Mouse (Mus musculus) brown adipose tissue, adult 24 weeks (tissue): ENCODE measurements around the gene Tmem51. TPM values are rescaled to one million over a fixed set of nuclear protein-coding genes. Genes with fewer than 3 reads are reported as not detected.

Experiments used
- H3K27ac ChIP-seq: fragments of 200-500 bp; replicated peaks from 2 replicates; pipeline ENCODE4 v1.5.1; 2012; ENCODE audit warnings: low read depth, mild to moderate bottlenecking, low read length
- H3K4me1 ChIP-seq: fragments of 200-500 bp; 2 replicates; pipeline ENCODE4 v1.6.1; 2012; ENCODE audit warnings: low read length, mixed read lengths; ENCODE audit not compliant: control insufficient read depth, insufficient read depth, insufficient read length
- H3K4me3 ChIP-seq: fragments of 200-500 bp; 2 replicates; pipeline ENCODE4 v1.5.1; 2012; ENCODE audit warnings: low read depth, mild to moderate bottlenecking, low read length, moderate library complexity; ENCODE audit not compliant: insufficient read depth
- polyA plus RNA-seq: library from polyadenylated mRNA; stranded (reverse); fragments of >200 nt; gene quantifications from 2 replicates; pipeline ENCODE4 v1.2.4, GENCODE M21; 2012; ENCODE audit not compliant: missing spikeins, insufficient read depth, insufficient read length

The Tmem51 gene
- polyA plus RNA-seq, 1 experiment: 0.91 TPM

GRCm38 (mm10) chr4:142074060-142074732 is 9.9 kb downstream of the Tmem51 start:
- peak overlapping the region; percentile 32; the same call in 1 of the 2 replicates for H3K27ac ChIP-seq
- peaks cover 16% of the 10 kb centered on the region; the same call in 1 of the 2 replicates for H3K4me1 ChIP-seq
- H3K4me3 ChIP-seq: no peak overlapping the region

GRCm38 (mm10) chr4:142071243-142071991 is 12.7 kb downstream of the Tmem51 start:
- no peak overlapping the region for H3K4me3 ChIP-seq
- H3K4me1 ChIP-seq: peaks cover 11% of the 10 kb centered on the region; the same call in 1 of the 2 replicates
- peak overlapping the region; percentile 6; the same call in 1 of the 2 replicates for H3K27ac ChIP-seq

- Histone ChIP-seq H3K4me1 (peaks cover 15% of the 10 kb centered on the region), H3K27ac (peak overlapping the region; percentile 6; the same call in 1 of the 2 replicates), H3K4me3 (no peak overlapping the region)
These were observed 13.3 kb downstream of the Tmem51 start for GRCm38 (mm10) chr4:142070840-142071239.

- Histone ChIP-seq H3K4me3 (no peak overlapping the region), H3K27ac (no peak overlapping the region), H3K4me1 (peaks cover 18% of the 10 kb centered on the region)
These were observed 14.9 kb downstream of the Tmem51 start for GRCm38 (mm10) chr4:142068899-142069812.

- peaks cover 18% of the 10 kb centered on the region for H3K4me1 ChIP-seq
- H3K27ac ChIP-seq: no peak overlapping the region
- H3K4me3 ChIP-seq: no peak overlapping the region
These were observed 17.5 kb downstream of the Tmem51 start for GRCm38 (mm10) chr4:142066576-142066975.

GRCm38 (mm10) chr4:142065835-142066234 is 18.3 kb downstream of the Tmem51 start:
- Histone ChIP-seq H3K27ac (no peak overlapping the region), H3K4me3 (no peak overlapping the region), H3K4me1 (peaks cover 12% of the 10 kb centered on the region)

GRCm38 (mm10) chr4:142065270-142065669 is 18.8 kb downstream of the Tmem51 start:
- Histone ChIP-seq H3K4me3 (no peak overlapping the region), H3K27ac (no peak overlapping the region), H3K4me1 (peaks cover 7% of the 10 kb centered on the region)

- Histone ChIP-seq H3K4me3 (no peak overlapping the region), H3K27ac (no peak overlapping the region), H3K4me1 (peaks cover 6% of the 10 kb centered on the region)
These were observed 19.4 kb downstream of the Tmem51 start for GRCm38 (mm10) chr4:142064582-142065228.

GRCm38 (mm10) chr4:142063057-142063534 is 21.0 kb downstream of the Tmem51 start:
- Histone ChIP-seq H3K4me1 (peaks cover 6% of the 10 kb centered on the region), H3K27ac (no peak overlapping the region), H3K4me3 (no peak overlapping the region)

- H3K27ac ChIP-seq: no peak overlapping the region
These were observed 22.4 kb downstream of the Tmem51 start for GRCm38 (mm10) chr4:142061485-142062240.

GRCm38 (mm10) chr4:142060455-142061378 is 23.4 kb downstream of the Tmem51 start:
- peaks cover 2% of the 10 kb centered on the region for H3K4me1 ChIP-seq
- no peak overlapping the region for H3K27ac ChIP-seq
- H3K4me3 ChIP-seq: no peak overlapping the region

More at GRCm38 (mm10) chr4:142061485-142062240, 22.4 kb downstream of the Tmem51 start:
- Histone ChIP-seq H3K4me3 (no peak overlapping the region), H3K4me1 (peaks cover 6% of the 10 kb centered on the region)

GRCm38 (mm10) chr4:142059841-142060193 is 24.3 kb downstream of the Tmem51 start:
- Histone ChIP-seq H3K27ac (no peak overlapping the region), H3K4me1 (no peaks in the 10 kb centered on the region; the same call in 1 of the 2 replicates), H3K4me3 (no peak overlapping the region)
